ENCODE assay signal across 9 mouse cellular contexts in genomic region chr5:20470466-20470865, GRCm38 (mm10).
A peak's percentile ranks its signal among the peaks of the same experiment; 100 is the strongest.
DNase-seq lines count a peak whose midpoint lies in the region; ATAC-seq and TF ChIP-seq lines count a peak whose summit lies in the region.
"Had no signal": no experiment of that assay in that cellular context is flagged by ENCODE, and none has a peak within 500 bp of the region (broad histone marks: within the 10 kb centered on the region; RNA-seq: fewer than 3 reads in every experiment).

No protein-coding gene starts in this region.

- no peaks in the 10 kb centered on the region for H3K4me1 ChIP-seq in hindbrain, embryonic 11.5 days (replicated peaks; ENCODE audit: control insufficient read depth, insufficient read depth, low read length)
- no peaks in the 10 kb centered on the region for H3K4me1 ChIP-seq in hindbrain, embryonic 16.5 days (ENCODE audit: control insufficient read depth, insufficient read depth, low read depth, low read length)
- H3K4me1 ChIP-seq in kidney, embryonic 16.5 days (ENCODE audit: insufficient read depth, low read length): no peaks in the 10 kb centered on the region
- no peaks in the 10 kb centered on the region for H3K4me1 ChIP-seq in midbrain, embryonic 13.5 days (replicated peaks)
- H3K4me1 ChIP-seq: liver, embryonic 13.5 days had no signal

- no peaks in the 10 kb centered on the region for H3K9me3 ChIP-seq in hindbrain, embryonic 11.5 days (ENCODE audit: control insufficient read depth, low read length)
- no peaks in the 10 kb centered on the region for H3K9me3 ChIP-seq in hindbrain, embryonic 16.5 days (ENCODE audit: control insufficient read depth, low read length)
- H3K9me3 ChIP-seq in kidney, embryonic 16.5 days (ENCODE audit: low read length): no peaks in the 10 kb centered on the region; the same call in 1 of the 2 replicates
- H3K9me3 ChIP-seq in midbrain, embryonic 13.5 days: no peaks in the 10 kb centered on the region
- H3K9me3 ChIP-seq: liver, embryonic 13.5 days had no signal

- H3K4me2 ChIP-seq in hindbrain, embryonic 11.5 days (replicated peaks; ENCODE audit: low read depth, low read length): no peak overlapping the region
- H3K4me2 ChIP-seq in hindbrain, embryonic 16.5 days (ENCODE audit: low read length): no peak overlapping the region
- no peak overlapping the region for H3K4me2 ChIP-seq in kidney, embryonic 16.5 days (replicated peaks; ENCODE audit: low read depth, low read length)
- no peak overlapping the region for H3K4me2 ChIP-seq in midbrain, embryonic 13.5 days (replicated peaks)
- H3K4me2 ChIP-seq: liver, embryonic 13.5 days had no signal

- H3K27ac ChIP-seq in hindbrain, embryonic 11.5 days (ENCODE audit: low read depth, low read length): no peak overlapping the region
- no peak overlapping the region for H3K27ac ChIP-seq in hindbrain, embryonic 16.5 days (ENCODE audit: low read depth, low read length)
- H3K27ac ChIP-seq in kidney, embryonic 16.5 days (ENCODE audit: low read length): no peak overlapping the region
- no peak overlapping the region for H3K27ac ChIP-seq in midbrain, embryonic 13.5 days
- H3K27ac ChIP-seq: liver, embryonic 13.5 days had no signal

- H3ac ChIP-seq in C2C12 (ENCODE audit: control insufficient read depth, insufficient read length, low read depth): no peak overlapping the region

- TF ChIP-seq CTCF in C2C12 (IDR thresholded peaks at IDR 0.05; ENCODE audit: control insufficient read depth, insufficient read depth, insufficient read length): peak; percentile 25

- DNase-seq in hindbrain, embryonic 11.5 days (ENCODE audit: low spot score): peak; percentile 23
- DNase-seq in adrenal gland, adult 2 months: peak; percentile 47
- DNase-seq in skeletal muscle tissue, adult 2 months (ENCODE audit: low read depth, low spot score): peak; percentile 3
- DNase-seq in layer of hippocampus, adult 9-11 months: no peak
- DNase-seq: liver, embryonic 13.5 days had no signal

- H3K79me2 ChIP-seq in C2C12 (ENCODE audit: control insufficient read depth, insufficient read depth): no peaks in the 10 kb centered on the region

- 0 out of 2 replicates have a peak, but pooled peaks have one; percentile 17 for ATAC-seq in hindbrain, embryonic 11.5 days (ENCODE audit: low FRiP score)
- no peak for ATAC-seq in hindbrain, embryonic 16.5 days
- ATAC-seq in kidney, embryonic 16.5 days (ENCODE audit: low FRiP score, low TSS enrichment): peak; percentile 61; the same call in 1 of the 2 replicates
- no peak for ATAC-seq in midbrain, embryonic 13.5 days

- H3K4me3 ChIP-seq in hindbrain, embryonic 11.5 days (ENCODE audit: low read depth, low read length): no peak overlapping the region
- H3K4me3 ChIP-seq in hindbrain, embryonic 16.5 days (ENCODE audit: low read length): no peak overlapping the region
- no peak overlapping the region for H3K4me3 ChIP-seq in C2C12 (ENCODE audit: insufficient read depth, poor library complexity, severe bottlenecking)
- no peak overlapping the region for H3K4me3 ChIP-seq in kidney, embryonic 16.5 days (ENCODE audit: low read length)
- H3K4me3 ChIP-seq in midbrain, embryonic 13.5 days (replicated peaks): no peak overlapping the region
- H3K4me3 ChIP-seq: liver, embryonic 13.5 days had no signal

- no peaks in the 10 kb centered on the region for H3K79me3 ChIP-seq in C2C12 (ENCODE audit: low read depth)

- H3K36me3 ChIP-seq in hindbrain, embryonic 11.5 days (ENCODE audit: control insufficient read depth, insufficient read depth, low read length): no peaks in the 10 kb centered on the region
- H3K36me3 ChIP-seq in hindbrain, embryonic 16.5 days (ENCODE audit: control insufficient read depth, insufficient read depth, low read length): no peaks in the 10 kb centered on the region
- H3K36me3 ChIP-seq in C2C12 (ENCODE audit: control insufficient read depth, insufficient read depth): no peaks in the 10 kb centered on the region
- no peaks in the 10 kb centered on the region for H3K36me3 ChIP-seq in kidney, embryonic 16.5 days (ENCODE audit: insufficient read depth, low read length)
- H3K36me3 ChIP-seq in midbrain, embryonic 13.5 days: peaks cover 4% of the 10 kb centered on the region; the same call in 1 of the 2 replicates
- H3K36me3 ChIP-seq: liver, embryonic 13.5 days had no signal

- H3K9ac ChIP-seq in hindbrain, embryonic 11.5 days (ENCODE audit: low read depth, low read length): no peak overlapping the region
- H3K9ac ChIP-seq in hindbrain, embryonic 16.5 days (ENCODE audit: low read depth, low read length): no peak overlapping the region
- no peak overlapping the region for H3K9ac ChIP-seq in kidney, embryonic 16.5 days (replicated peaks; ENCODE audit: low read length)
- no peak overlapping the region for H3K9ac ChIP-seq in midbrain, embryonic 13.5 days (replicated peaks)
- H3K9ac ChIP-seq: liver, embryonic 13.5 days had no signal

- no peaks in the 10 kb centered on the region for H3K27me3 ChIP-seq in hindbrain, embryonic 11.5 days (ENCODE audit: control insufficient read depth, insufficient read depth, low read length)
- H3K27me3 ChIP-seq in hindbrain, embryonic 16.5 days (replicated peaks; ENCODE audit: control insufficient read depth, insufficient read depth, low read length): no peaks in the 10 kb centered on the region
- H3K27me3 ChIP-seq in C2C12 (ENCODE audit: control insufficient read depth, insufficient read depth, insufficient read length): no peaks in the 10 kb centered on the region
- no peaks in the 10 kb centered on the region for H3K27me3 ChIP-seq in kidney, embryonic 16.5 days (ENCODE audit: insufficient read depth, low read length)
- no peaks in the 10 kb centered on the region for H3K27me3 ChIP-seq in midbrain, embryonic 13.5 days
- H3K27me3 ChIP-seq: liver, embryonic 13.5 days had no signal

TF ChIP-seq in C2C12, 6 proteins besides CTCF, POLR2A, EP300 and RAD21:
- no peak for TF ChIP-seq USF1 (IDR thresholded peaks at IDR 0.05; ENCODE audit: low read depth)
- no peak for TF ChIP-seq CEBPB (IDR thresholded peaks at IDR 0.05; ENCODE audit: low read depth)
- TF ChIP-seq MYOD1 (IDR thresholded peaks at IDR 0.05; ENCODE audit: control insufficient read depth, insufficient read length, low read depth): no peak
- TF ChIP-seq FOSL1 (IDR thresholded peaks at IDR 0.05; ENCODE audit: insufficient read depth, low read length, poor library complexity, severe bottlenecking): no peak
- no peak for TF ChIP-seq MAX (IDR thresholded peaks at IDR 0.05)
- TF ChIP-seq MYOG (IDR thresholded peaks at IDR 0.05; ENCODE audit: control insufficient read depth, extremely low read depth, insufficient read length): no peak

Comparison
In these comparisons a context has a peak if more than half of its experiments do, and no peak if none do; other contexts are left out.
1. ATAC-seq: peak in hindbrain, embryonic 11.5 days (single experiment) and kidney, embryonic 16.5 days (single experiment); none in hindbrain, embryonic 16.5 days (single experiment) and midbrain, embryonic 13.5 days (single experiment).